Mouse (Mus musculus) lung, embryonic 15.5 days (tissue): ENCODE results near the gene Rc3h2. TPM values are rescaled to one million over a fixed set of nuclear protein-coding genes. Genes with fewer than 3 reads are reported as not detected.

ENCODE experiments used
- polyA plus RNA-seq: library from polyadenylated mRNA; unstranded; fragments of >200 nt; fragmentation: Nextera tagmentation; extraction: Ambion mirVana; gene quantifications from 2 replicates; pipeline ENCODE4 v1.2.1, GENCODE M21; 2015

The Rc3h2 gene
- polyA plus RNA-seq, 1 experiment from 2014 or later = 13.8 TPM

Other genes starting within 250 kb of the Rc3h2 start
- not detected in 2 replicates for gene Olfr365, start 234.7 kb downstream of the Rc3h2 start, polyA plus RNA-seq
- not detected in 2 replicates for gene Olfr366, start 211.3 kb downstream of the Rc3h2 start, polyA plus RNA-seq
- gene Olfr368, start 96.4 kb downstream of the Rc3h2 start, polyA plus RNA-seq = not detected in 2 replicates
- 52.2 and 53.1 TPM in 2 replicates for gene Pdcl, start 63.6 kb downstream of the Rc3h2 start, polyA plus RNA-seq
- gene Zbtb26, start 20.2 kb upstream of the Rc3h2 start, polyA plus RNA-seq = 6.8 TPM in 2 replicates
- gene Zbtb6, start 20.3 kb upstream of the Rc3h2 start, polyA plus RNA-seq = 6.0 and 6.6 TPM in 2 replicates
- gene Rabgap1, start 20.4 kb upstream of the Rc3h2 start, polyA plus RNA-seq = 38.2 and 42.9 TPM in 2 replicates
- gene Gpr21, start 93.4 kb upstream of the Rc3h2 start, polyA plus RNA-seq = 1.6 TPM in 2 replicates